Mouse (Mus musculus): ENCODE results near the gene Dnaja3. TPM values are rescaled to one million over a fixed set of nuclear protein-coding genes. Genes with fewer than 3 reads are reported as not detected.

The Dnaja3 gene
- polyA plus RNA-seq, 1 experiment from 2014 or later = 37.8 TPM

DNA sequence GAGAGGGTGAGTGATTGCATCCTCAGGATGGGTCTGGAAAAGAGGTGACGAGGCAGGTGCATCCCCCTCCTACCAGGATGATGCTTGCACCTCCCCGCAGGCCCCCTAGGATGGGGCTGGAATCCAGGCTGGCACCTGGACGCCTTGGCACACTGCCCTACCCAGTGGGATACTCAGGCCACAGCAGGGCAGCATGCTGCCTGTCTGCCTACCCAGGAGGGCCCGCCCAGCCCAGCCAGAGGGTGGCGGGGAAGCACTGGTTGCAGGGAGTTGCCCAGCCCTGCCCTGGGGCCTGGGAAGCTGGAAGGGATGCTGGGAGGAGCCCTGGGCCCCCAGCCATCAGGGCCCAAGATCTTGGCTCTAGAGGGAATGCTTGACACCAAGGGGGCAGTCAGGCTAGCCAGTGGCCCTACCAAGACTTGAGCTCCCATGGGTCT lies 44.2 kb upstream of the Dnaja3 start:
- Histone ChIP-seq H3K4me2 (replicated peaks; ENCODE audit: low read depth, low read length) (peak overlapping the region; percentile 78), H3K9me3 (ENCODE audit: low read length) (no peaks in the 10 kb centered on the region), H3K4me1 (ENCODE audit: insufficient read depth, low read depth, low read length) (peaks cover 35% of the 10 kb centered on the region), H3K36me3 (ENCODE audit: insufficient read depth, low read length) (no peaks in the 10 kb centered on the region), H3K27me3 (replicated peaks; ENCODE audit: insufficient read depth, low read length) (no peaks in the 10 kb centered on the region), H3K9ac (replicated peaks; ENCODE audit: low read depth) (peak overlapping the region; percentile 65; the same call in 1 of the 2 replicates), H3K4me3 (ENCODE audit: low read depth, low read length) (peak overlapping the region; percentile 79), H3K27ac (ENCODE audit: low read length) (peak overlapping the region; percentile 88)
- TF ChIP-seq EP300 (IDR thresholded peaks at IDR 0.05) (no peak), CTCF (IDR thresholded peaks at IDR 0.05) (peak; percentile 41)
- DNase-seq (ENCODE audit: low spot score) (peak; percentile 43), ATAC-seq (peak; percentile 29)
- WGBS = 4% methylated on average over 5 of the region's 5 CpGs

DNA sequence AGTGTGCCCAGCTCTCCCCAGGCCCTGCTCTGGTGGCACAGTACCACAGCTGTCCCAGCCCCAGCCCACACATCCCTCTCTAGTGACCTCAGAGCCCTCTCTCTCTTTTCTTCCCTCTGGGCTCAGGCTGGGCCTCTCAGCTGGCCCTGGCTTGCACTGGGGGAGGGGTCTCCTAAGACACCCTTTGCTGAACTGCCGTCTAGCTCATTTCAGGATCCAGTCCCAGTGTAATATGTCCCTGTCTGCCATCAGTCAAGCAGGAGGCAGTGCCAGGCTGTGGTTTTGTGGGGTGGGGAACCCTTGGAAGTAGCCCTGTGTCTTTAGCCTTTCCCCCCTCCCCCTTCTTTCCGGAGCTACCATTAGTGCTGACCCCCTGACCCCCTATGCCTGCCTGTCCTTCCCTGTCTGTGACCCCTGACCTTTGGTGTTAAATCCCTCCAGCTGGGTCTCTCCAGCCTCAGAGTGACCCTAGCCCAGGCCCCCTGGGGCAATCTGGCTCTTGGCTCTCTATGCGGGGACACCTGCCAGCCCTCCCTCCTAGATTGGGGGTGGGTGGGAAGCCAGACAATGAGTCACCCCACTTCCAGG lies 43.6 kb upstream of the Dnaja3 start:
- Histone ChIP-seq H3K27ac (ENCODE audit: low read length) (peak overlapping the region; percentile 71), H3K4me2 (replicated peaks; ENCODE audit: low read depth, low read length) (peak overlapping the region; percentile 78), H3K4me1 (ENCODE audit: insufficient read depth, low read depth, low read length) (peaks cover 35% of the 10 kb centered on the region), H3K27me3 (replicated peaks; ENCODE audit: insufficient read depth, low read length) (no peaks in the 10 kb centered on the region), H3K9me3 (ENCODE audit: low read length) (no peaks in the 10 kb centered on the region), H3K4me3 (ENCODE audit: low read depth, low read length) (peak overlapping the region; percentile 79; the same call in 1 of the 2 replicates), H3K9ac (replicated peaks; ENCODE audit: low read depth) (no peak overlapping the region), H3K36me3 (ENCODE audit: insufficient read depth, low read length) (no peaks in the 10 kb centered on the region)
- TF ChIP-seq EP300 (IDR thresholded peaks at IDR 0.05) (no peak), CTCF (IDR thresholded peaks at IDR 0.05) (no peak)
- ATAC-seq (no peak), DNase-seq (ENCODE audit: low spot score) (no peak)
- WGBS = 21% methylated on average over 3 of the region's 3 CpGs

DNA sequence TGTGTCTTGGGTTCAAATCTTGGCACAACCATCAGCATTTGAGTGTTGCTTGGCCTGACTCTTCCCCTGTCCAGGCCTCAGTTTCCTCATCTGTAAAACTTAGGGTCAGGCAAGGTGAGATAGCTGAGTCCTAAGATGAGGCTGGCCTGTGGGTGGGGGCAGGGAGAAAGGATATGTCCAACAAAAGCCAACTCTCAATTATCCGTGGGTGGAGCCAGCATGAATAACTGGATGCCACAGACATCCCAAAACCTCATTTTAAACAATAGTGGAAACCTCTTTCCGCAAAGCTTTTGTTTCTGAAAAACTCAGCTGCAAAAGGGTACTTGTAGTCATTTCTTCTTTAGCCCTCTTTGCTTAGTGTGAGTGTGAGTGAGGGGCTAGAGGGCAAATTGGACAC lies 43.0 kb upstream of the Dnaja3 start:
- Histone ChIP-seq H3K36me3 (ENCODE audit: insufficient read depth, low read length) (no peaks in the 10 kb centered on the region), H3K4me3 (ENCODE audit: low read depth, low read length) (no peak overlapping the region), H3K27ac (ENCODE audit: low read length) (peak overlapping the region; percentile 54), H3K27me3 (replicated peaks; ENCODE audit: insufficient read depth, low read length) (no peaks in the 10 kb centered on the region), H3K9me3 (ENCODE audit: low read length) (no peaks in the 10 kb centered on the region), H3K4me2 (replicated peaks; ENCODE audit: low read depth, low read length) (peak overlapping the region; percentile 78; the same call in 1 of the 2 replicates), H3K9ac (replicated peaks; ENCODE audit: low read depth) (no peak overlapping the region), H3K4me1 (ENCODE audit: insufficient read depth, low read depth, low read length) (peaks cover 35% of the 10 kb centered on the region)
- WGBS = 42% methylated on average over 2 of the region's 2 CpGs
- TF ChIP-seq EP300 (IDR thresholded peaks at IDR 0.05) (no peak), CTCF (IDR thresholded peaks at IDR 0.05) (no peak)
- ATAC-seq (no peak), DNase-seq (ENCODE audit: low spot score) (no peak)

DNA sequence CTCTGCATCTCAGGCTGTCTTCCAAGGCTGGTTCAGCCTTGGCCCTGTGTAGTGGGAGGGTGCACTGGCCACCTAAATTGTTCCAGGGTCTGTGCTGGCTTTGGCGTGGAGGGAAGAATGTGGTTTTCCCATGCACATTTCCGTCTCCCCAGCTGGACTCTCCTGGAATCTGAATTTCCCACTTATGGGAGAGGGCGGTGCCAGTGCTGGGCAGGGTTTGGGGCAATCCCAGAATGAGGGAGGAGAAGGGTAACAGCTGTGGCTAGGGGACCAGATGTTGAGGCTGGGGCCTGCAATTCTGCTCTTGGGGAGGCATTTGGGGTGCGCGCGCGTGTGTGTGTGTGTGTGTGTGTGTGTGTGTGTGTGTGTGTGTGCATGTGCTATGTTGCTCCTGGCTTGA lies 42.5 kb upstream of the Dnaja3 start:
- TF ChIP-seq EP300 (IDR thresholded peaks at IDR 0.05) = no peak
- ATAC-seq = no peak
- peaks cover 35% of the 10 kb centered on the region for H3K4me1 ChIP-seq (ENCODE audit: insufficient read depth, low read depth, low read length)
- H3K27me3 ChIP-seq (replicated peaks; ENCODE audit: insufficient read depth, low read length) = no peaks in the 10 kb centered on the region
- WGBS = 22% methylated on average over 3 of the region's 7 CpGs
- H3K9ac ChIP-seq (replicated peaks; ENCODE audit: low read depth) = no peak overlapping the region
- DNase-seq (ENCODE audit: low spot score) = peak; percentile 69
- H3K9me3 ChIP-seq (ENCODE audit: low read length) = no peaks in the 10 kb centered on the region
- peak overlapping the region; percentile 78; the same call in 1 of the 2 replicates for H3K4me2 ChIP-seq (replicated peaks; ENCODE audit: low read depth, low read length)
- H3K36me3 ChIP-seq (ENCODE audit: insufficient read depth, low read length) = no peaks in the 10 kb centered on the region
- H3K4me3 ChIP-seq (ENCODE audit: low read depth, low read length) = no peak overlapping the region
- H3K27ac ChIP-seq (ENCODE audit: low read length) = peak overlapping the region; percentile 54; the same call in 1 of the 2 replicates

DNA sequence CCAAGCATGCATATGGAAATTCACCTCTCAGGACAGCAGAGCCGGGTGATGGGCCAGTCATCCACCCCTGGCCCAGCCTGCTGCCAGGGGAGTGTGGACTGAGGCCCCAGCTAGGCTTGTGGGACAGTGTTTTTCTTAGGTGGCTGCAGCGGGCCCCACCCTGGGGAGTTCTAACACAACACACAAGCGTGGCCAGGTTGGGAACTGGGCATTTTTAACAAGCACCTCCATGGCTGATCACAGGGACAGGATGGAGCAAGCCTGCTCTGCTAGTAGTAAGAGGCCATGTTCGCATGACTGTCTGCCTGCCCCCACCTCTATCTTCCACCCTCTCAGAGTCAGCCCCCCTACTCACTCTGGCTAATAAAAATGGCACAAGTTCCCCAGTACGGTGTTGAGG lies 41.7 kb upstream of the Dnaja3 start:
- Histone ChIP-seq H3K36me3 (ENCODE audit: insufficient read depth, low read length) (no peaks in the 10 kb centered on the region), H3K27me3 (replicated peaks; ENCODE audit: insufficient read depth, low read length) (no peaks in the 10 kb centered on the region), H3K27ac (ENCODE audit: low read length) (no peak overlapping the region; the same call in 1 of the 2 replicates), H3K4me1 (ENCODE audit: insufficient read depth, low read depth, low read length) (peaks cover 34% of the 10 kb centered on the region), H3K4me3 (ENCODE audit: low read depth, low read length) (no peak overlapping the region), H3K9ac (replicated peaks; ENCODE audit: low read depth) (no peak overlapping the region), H3K9me3 (ENCODE audit: low read length) (no peaks in the 10 kb centered on the region), H3K4me2 (replicated peaks; ENCODE audit: low read depth, low read length) (no peak overlapping the region)
- 64% methylated on average over 5 of the region's 5 CpGs for WGBS
- no peak for DNase-seq (ENCODE audit: low spot score)
- TF ChIP-seq CTCF (IDR thresholded peaks at IDR 0.05) (no peak), EP300 (IDR thresholded peaks at IDR 0.05) (no peak)
- no peak for ATAC-seq

DNA sequence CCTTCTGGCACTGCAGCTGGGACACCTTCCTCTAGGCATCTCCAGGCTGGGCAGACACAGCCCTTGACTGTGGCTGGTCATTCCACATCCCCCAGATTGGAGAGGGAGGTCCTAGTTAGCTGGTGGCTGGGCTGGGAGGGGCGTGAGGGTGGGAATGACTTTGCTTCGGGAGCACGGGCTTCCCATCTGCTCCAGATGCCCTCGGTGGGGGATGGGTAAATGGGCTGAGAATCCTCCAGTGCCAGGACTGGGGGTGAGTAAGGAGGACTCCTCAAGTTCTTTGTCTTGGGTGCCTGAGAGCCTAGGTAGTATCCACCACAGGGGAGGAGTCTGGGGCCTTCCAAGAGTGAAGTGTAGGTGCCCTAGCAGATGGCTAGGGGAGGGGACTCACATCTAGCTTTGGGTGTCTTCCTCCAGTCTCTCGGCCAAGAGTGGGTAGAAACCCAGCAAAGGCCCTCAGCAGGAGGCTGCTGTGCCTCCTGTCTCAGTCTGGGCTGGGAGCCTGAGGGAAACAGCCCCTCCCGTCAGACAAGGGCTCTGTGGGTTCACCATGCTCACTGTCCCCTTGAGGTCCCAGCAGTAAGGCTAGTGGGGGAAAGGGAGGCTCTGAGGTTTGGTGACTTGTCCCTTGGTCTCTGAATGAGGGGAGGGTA lies 40.8 kb upstream of the Dnaja3 start:
- 34% methylated on average over 6 of the region's 6 CpGs for WGBS
- DNase-seq (ENCODE audit: low spot score) (no peak), ATAC-seq (no peak)
- no peak overlapping the region for H3K27ac ChIP-seq (ENCODE audit: low read length)
- H3K4me3 ChIP-seq (ENCODE audit: low read depth, low read length) = no peak overlapping the region
- H3K4me1 ChIP-seq (ENCODE audit: insufficient read depth, low read depth, low read length) = peaks cover 35% of the 10 kb centered on the region
- TF ChIP-seq CTCF (IDR thresholded peaks at IDR 0.05) = no peak
- no peak for TF ChIP-seq EP300 (IDR thresholded peaks at IDR 0.05)
- H3K9ac ChIP-seq (replicated peaks; ENCODE audit: low read depth) = no peak overlapping the region
- no peaks in the 10 kb centered on the region for H3K27me3 ChIP-seq (replicated peaks; ENCODE audit: insufficient read depth, low read length)
- H3K36me3 ChIP-seq (ENCODE audit: insufficient read depth, low read length) = no peaks in the 10 kb centered on the region
- no peak overlapping the region for H3K4me2 ChIP-seq (replicated peaks; ENCODE audit: low read depth, low read length)
- no peaks in the 10 kb centered on the region for H3K9me3 ChIP-seq (ENCODE audit: low read length)
